Mouse (Mus musculus) cerebellum, adult 11 months (tissue): ENCODE results near the gene Ppp2r5c.

Experiments used
- DNase-seq: peaks from one replicate; pipeline ENCODE4 v3.0.0; 2022

Gene Ppp2r5c

DNA sequence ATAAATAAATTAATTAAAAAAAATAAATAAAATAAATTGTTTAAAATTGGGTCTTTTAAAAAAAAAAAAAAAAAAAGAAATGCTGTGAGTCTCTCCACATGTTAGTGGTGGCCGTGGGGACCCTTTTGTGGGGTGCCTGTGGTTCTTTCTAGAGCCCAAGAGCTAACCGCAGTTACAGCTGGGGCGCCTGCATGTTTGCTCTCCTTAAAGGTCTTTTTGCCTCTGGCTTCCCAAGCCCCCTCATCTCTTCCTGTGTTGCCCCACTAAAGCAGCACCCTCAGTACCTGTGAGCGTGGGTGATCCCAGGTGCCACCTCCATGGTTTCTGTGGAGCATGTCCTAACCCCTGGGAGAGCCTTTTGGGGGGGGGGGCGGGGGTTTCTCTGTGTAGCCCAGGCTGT is 45.5 kb downstream of the Ppp2r5c start:
- no peak for DNase-seq

DNA sequence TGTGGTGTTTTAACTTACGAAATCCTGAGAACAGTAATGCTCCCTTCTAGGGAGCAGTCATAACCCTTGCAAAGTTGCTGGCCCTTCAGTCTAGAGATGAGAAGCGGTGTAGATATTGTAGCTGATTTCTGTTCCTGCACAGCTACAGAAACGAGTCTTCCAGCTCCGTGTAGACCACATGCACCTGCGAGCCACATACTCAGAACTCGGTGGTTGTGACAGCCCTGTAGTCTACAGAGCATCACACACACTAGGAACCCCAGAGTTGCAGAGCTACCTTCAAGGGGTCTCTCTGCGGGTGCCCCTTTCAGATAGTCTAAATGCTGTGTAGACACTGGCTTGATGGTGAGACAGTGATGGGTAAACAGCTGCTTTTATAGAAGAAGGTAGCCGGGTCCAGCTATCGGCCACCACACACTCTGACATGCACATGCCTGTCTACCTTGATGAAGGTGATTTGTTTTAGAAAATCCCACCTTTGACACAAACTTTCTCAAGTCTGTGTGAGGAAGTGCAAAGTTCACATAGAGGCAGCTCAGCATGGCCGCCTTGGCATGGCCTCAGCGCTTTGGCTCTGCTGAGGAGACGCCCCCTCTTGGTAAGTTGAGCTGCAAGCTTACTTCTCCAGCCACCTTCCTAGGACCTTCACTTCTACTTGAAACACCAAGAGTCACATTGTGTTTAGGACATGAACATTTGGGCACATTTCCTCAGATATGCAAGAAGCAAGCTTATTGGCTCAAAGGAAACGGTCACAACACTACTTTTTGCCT is 46.9 kb downstream of the Ppp2r5c start:
- no peak for DNase-seq

DNA sequence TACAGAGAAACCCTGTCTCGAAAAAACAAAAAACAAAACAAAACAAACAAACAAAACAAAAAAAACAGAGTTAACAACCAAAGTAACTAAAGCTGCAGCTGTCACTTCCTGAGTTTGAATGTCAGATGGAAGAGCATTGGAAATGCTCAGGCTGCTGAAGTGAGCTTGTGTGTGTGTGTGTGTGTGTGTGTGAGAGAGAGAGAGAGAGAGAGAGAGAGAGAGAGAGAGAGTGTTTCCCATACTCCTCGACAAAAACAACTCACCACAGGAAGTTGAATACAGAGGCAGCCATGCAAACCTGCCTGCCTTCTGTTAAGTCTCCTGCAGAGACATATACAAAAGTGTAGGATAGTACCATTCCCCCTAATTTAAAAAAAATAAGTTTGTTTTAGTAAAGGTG is 47.9 kb downstream of the Ppp2r5c start:
- DNase-seq: no peak

DNA sequence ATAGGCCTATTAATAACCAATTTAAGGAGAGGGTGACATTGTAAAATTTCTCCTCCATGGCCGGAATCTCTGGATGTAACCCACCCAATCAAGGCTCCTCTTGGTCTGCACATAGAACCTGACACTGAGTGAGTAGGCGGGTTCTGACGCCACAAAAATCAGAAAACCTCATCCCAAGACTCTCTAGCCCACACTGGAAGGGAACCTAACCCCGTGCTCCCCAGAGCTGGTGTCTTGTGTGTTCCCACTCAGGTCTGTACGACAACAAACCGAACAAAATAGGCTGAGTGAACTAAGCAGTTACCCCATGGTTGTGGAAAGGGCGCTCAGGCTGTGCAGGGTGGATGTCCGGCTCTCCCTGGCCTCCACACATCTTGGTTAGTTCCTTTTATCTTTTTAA is 48.3 kb downstream of the Ppp2r5c start:
- no peak for DNase-seq

DNA sequence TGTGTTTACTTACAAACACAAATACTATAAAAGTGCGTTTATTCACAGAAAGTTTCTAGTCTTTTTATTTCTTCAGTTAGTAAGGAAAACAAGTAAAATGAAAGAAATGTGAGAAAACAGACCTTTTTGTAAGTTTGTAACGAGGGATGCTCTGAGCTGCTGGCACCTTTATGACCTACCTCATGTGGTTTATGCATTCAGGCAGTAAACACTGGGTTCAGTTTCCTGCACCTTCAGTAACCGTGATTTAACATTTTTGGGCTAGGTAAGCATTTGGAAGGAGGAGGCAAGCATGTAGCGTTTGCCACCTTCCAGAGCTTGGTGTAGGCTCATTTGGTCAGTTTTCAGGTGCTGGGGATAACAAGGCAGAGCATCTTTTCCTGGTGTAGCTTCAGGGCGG is 49.1 kb downstream of the Ppp2r5c start:
- DNase-seq: no peak

DNA sequence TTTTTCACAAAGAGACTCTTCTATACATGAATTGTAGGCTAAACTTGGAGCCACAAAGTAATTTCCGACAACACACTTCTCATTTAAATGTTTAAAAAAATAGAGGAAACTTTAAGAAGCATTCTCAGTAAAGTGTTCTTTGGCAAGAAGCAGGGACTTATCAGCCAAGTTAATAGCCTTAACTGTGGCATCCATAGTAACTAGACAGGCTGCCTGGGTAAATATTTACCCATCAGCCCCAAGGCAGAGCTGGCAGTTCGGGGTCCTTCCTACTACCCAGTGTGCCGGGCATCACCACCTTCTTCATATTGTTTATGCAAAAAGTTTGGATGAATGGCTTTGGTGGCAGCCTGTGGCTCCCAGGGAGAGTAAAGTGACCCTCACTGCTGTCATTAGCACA is 50.1 kb downstream of the Ppp2r5c start:
- DNase-seq: no peak

DNA sequence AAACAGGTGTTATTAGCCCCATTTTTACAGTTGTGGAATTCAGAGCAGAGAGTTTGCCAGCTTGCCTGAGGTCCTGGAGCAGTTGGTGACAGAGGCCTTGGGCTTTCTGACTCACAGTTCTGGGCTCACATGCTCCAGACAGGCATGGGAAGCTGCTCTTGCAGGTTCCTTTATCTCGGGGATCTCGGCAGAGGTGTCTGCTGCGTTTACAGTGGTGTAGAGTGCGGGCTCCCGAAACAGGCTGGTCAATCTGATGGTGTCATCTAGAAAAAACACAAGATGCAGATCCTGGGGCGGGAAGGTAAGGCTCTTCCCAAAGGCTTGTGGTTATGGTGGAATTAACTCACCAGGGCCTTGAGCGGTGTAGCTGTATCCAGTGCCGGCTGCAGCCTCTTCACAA is 50.6 kb downstream of the Ppp2r5c start:
- no peak for DNase-seq

DNA sequence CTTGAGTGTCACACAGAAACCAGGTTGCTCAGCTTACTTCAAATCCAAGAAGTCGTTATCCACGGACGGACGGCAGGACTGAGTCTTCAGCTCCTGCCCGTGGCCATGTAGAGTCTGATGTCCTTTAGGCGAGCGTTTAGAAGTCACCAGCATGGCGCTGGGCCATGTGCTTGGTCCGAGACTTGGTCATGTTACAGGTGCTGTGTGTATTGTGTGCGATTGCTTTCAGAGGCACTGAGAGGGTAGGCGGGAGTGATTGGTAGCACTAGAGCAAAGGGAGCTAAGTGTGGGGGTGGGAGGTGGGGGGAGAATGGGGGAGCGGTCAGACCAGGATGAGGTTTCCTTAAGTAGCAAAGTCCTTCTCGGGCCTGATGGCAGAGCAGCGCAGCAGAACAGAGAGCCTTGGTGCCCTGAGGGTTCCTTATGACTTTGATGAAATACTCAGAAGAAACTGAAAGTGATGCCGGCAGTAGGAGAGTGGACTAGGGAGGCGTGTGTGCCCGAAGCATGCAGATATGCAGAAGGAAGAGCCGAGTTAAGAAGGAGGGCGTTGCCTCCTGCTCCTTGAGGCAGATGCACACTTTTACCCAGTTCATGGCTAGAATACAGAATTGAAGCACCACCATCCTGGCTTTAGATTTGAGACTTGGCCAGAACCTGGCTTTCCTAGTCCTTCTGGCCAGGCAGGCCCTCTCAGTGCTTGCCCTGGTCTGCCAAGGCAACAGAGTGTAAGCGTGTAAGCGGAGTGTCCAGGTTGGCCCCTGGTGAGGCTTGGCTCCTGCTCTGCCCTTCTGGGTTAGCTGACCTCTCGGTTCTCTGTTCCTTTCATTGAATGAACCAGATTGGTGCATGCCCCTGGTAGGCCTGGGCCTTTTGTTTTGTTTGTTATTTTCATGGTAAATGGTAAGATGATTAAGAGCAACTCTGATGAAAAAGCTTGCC is 51.6 kb downstream of the Ppp2r5c start:
- peak; percentile 81 for DNase-seq

DNA sequence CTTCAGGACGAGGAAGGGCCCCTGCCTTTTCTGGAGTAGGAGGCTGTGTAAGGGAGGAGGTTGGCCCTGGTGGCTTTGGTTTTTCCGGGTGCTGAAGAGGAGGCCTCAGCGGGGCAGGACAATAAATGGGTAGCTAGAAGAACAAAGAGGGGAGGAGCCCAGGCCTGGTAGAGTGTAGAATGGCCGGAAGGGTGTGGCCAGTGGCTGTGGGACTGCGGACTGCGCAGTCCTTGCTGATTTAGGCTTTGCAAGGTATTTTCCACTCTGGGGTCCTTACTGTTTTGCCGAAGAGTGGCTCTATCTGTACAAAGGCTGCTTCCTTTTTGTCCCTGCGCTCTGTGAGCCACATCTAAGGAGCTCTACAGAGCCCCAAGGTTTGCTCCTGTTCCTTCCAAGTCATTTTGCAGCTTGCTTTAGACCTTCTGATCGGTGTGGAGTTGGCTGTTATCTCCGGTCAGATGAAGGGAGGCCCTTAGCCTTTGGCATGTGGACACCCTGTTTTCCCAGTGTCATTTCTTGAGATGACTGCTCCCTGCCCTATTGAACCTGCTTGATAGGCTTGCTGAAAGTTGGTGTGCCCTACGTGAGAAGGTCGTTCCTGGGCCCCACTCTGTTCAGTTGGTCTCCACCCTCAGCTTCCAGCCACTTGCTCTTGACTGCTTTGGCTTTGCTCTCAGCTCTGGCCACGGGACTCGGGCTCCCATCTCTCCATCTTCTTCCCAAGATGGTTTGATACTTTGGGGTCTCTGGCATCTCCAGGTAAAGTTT is 52.5 kb downstream of the Ppp2r5c start:
- DNase-seq: no peak

DNA sequence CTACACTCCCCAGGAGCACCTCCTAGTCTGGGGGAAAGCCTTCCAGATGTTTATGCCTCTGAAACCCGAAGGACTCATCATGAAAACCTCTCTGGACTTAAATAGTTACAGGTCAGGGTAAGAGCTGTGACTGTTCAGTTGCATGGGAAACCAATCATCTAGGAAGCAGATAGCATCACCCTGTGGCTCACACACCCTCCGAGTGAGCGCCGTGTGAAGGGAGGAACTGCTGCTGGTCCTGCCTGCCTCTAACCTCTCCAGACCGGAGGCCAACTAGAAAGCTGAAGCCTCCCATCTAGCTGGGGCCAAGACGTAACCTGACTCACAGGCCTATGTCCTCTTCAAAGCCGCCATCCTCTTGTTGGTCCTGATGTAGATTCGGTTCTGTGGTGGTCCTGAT is 53.2 kb downstream of the Ppp2r5c start:
- DNase-seq: no peak

DNA sequence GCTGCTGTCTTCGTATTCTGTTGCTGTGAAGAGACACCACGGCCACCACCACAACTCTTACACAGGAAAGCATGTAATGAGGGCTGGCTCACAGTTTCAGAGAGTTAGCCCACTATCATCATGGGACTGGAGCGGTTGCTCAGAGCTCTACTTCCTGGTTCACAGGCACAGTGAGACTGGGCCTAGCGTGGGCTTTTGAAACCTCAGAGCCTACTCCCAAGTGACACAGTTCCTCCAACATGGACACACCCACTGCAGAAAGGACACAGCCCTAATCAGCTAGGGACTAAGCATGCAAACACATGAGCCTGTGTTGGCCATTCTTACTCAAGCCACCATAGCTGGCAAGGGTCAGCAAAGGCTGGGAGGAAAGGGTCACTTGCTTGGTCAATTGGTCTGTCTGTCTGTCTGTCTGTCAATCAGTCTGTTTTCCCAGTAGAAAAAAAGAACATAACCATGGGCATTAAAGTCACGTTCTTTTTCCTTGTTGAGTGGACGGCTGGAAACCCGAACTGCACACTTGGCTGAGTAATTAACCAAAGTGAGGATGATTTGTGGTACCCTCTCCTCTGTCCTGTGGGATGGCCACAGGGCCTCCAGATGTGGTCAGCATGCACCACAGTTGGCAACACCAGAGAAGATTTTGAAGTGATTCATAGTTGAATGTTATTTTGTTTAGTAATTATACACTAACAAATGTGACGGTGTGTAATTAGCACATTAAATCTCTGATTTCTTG is 56.7 kb downstream of the Ppp2r5c start:
- DNase-seq: no peak

DNA sequence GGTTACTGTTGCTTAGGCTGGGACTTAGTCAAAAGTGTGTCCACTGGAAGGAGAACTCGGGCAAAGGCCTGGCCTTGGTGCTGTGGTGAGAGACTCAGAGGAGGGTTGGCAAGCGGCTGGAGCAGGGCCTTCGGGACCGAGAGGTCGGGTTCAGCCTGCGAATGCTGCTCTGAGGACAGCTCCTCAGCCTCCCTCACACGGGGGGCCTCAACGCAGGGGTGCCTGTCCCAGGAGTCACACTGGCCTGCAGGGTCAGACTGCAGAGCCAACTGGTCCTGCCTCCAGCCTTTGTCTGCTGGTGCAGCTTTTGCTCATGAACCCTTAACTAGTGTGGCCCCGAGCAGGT is 57.2 kb downstream of the Ppp2r5c start:
- no peak for DNase-seq

DNA sequence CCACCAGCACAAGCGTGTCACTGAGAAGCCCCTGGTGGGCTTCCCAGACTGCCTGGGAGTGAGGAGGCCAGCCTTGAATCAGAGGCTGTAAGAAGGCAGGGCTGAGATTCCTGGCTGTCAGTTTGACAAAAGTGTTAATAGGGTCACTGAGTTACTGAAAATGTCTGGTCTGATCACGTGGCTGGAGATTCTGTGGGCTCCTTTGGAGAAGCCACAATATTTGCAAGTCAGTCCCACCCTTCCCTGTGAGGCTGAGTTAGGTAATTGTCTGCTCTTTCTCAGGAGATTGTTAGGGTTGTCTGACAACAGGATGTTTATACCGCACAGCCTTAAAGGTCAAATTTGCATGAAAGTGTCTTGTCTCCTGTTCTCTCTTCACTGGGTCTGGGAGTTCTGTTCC is 57.9 kb downstream of the Ppp2r5c start:
- no peak for DNase-seq

DNA sequence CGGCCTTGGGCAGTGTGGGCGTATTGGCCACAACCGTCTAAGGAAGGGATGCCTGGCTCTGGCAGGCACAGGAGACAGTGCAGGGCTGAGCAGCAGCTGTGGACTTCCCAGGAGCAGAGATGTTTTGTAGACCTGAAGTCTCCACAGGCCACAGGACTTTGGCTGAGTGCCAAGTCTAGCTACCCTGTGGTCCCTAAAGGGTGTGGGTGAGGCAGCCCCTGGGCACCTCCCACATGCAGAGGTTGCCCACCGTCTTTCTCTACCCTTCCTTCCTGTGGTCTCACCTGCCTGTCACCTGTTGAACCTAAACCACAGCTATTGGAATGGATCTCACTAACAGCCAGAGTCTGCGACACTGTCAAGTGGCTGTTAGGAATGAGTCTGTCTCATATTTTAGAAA is 59.1 kb downstream of the Ppp2r5c start:
- DNase-seq: no peak

DNA sequence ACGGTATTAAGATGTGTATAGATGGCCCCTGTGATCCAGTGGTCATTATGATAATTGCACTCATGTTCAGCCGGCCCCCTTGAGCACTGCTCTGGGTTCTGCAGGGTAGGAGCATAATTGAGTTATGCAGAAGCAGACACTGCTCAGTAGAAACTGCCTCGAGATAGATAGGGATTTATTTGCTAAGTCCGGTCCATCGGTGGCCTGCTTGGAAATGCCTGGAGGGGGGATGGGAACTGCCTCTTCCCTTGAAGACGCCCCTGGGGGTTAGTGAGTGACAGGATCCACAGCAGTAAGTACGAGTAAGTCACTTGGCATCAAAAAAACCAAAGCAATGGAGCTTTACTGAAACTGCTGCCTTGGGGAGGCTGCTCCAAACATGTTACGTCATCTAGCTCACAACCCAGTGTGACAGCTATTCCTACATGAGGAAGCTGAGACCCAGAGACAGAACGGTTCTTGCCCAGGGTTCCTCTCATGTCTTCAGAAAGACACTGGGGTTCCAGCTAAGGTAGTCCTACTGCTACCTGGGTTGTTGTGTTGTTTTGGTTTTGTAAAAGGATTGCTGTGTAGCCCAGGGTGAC is 60.9 kb downstream of the Ppp2r5c start:
- no peak for DNase-seq

DNA sequence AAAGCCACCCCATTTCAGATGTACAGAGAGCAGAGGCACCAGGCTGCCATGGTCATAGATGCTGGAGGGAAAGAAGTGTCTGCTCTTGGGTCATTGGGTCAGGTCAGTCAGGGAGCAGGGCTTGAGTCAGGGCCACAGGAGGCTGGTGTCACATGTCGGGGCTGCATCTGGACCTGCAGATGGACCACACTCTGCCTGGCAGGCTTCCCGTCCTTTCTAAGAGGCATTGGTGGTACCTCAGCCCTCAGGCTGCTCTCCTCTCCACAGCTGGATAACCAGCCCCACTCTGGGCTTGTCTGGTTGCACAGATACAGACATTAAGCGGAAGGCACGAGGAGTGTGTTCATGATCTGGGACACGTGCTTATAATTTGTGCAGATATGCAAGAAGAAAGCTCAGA is 61.8 kb downstream of the Ppp2r5c start:
- DNase-seq: no peak

DNA sequence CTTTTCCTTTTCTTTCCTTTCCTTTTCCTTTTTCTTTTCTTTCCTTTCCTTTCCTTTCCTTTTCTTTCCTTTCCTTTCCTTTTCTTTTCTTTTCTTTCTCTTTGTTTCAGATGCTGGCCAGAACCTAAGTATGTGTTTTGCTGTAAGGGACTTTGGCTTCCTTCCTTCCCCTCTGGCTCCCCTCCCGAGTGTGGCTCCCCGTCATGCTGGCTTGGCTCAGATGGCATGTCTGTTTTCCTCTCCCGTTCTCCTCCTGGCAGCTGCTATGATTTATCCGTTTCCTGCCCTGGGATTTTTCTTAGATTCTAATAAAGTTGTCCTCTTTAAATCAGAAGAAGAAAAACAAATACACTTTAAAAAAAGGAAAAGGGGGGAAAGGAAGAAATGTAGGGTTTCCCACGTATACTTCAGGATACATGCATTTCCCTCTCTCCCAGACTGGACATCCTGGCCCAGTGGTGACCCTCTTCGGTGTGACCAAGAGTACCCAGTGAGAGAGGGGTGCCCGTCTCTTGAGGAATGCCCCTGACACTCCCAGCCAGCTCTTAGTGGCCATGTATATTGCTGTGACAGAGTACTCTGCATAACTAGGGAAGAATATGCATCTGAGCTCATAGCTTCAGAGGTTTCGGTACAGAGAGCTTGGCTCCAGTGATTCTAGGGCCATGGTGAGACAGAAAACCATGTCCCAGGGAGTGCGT is 63.4 kb downstream of the Ppp2r5c start:
- DNase-seq: peak; percentile 85

DNA sequence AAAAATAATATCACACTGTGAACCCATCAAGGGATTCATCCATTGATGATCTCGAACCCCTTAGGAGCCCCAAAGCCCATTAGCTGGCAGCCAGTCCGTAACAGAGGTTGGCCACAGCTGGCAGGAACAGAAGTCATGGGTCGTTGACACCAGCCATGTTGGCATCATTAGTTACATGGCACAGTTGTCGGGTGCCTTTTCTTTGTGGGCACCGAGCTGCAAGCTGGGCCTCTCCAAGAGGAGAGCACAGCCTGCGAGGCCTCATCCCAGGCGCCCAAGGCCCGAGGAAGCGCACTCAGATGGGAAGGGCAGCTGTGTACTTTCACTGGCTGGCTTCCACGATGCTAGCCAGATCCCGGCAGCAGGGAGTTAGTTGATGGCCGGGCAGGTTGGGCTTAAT is 64.3 kb downstream of the Ppp2r5c start:
- DNase-seq: no peak

DNA sequence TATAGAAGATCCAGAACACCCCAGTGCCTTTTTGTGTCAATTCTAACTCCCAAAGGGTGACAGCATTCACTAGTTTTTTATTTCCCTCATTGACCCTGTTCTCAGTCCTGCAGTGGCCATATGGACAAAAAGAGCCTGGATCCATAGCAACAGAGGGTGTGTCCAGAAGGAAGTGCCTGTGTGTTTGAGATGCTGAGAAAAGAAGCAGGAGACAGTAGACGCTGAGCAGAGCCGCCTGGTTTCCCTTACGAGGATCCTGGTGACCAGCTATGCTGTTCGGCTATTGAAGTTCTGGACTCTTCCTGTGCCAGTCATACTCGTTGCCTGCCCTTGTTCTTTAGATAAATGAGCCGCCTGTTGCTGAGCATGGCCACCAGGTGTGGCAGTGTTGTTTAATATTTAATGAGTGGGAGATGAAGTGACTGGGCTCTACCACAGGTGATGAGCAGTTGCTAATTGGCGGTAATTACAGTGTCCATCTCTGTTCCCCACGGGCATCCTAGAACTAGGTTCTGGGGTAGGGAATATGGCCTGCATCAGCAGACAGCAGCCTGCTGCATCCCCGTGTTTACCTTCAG is 65.0 kb downstream of the Ppp2r5c start:
- DNase-seq: no peak

DNA sequence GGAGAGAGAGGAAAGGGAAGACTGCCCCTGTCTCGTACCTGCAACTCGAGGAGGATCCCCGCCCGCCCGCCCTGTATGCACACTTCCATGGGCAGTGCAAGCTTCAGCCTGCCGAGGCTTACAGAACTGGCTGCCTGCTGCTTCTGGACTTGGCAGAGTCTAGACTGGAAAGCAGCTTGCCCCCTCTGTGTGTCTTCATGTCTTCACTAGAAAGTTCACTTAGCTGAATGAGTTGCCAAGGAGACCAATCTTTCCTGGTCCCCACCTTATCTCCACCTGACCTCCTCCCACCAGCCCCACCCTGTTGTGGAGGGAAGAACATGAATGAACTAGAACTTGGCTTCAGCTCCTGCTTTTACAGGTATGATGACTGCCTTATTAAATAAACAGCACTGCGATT is 66.0 kb downstream of the Ppp2r5c start:
- no peak for DNase-seq

DNA sequence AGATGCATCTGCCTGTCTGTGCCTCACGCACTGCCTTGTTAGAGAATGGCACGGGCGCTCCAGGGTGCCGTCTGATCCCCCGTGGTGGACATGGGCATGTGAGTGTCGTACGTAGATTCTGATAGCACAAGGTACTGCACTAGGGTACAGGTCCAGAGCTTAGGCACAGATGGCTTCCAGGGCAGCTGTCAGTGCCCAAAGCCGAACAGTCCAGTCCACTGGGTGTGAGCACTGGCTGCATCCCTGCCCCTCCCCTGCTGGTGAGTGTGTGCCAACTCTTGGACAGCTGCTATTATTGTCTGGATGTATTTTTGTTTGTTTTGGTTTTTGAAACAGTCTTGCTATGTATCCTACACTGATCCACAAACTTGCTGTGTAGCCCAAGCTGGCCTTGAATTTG is 68.8 kb downstream of the Ppp2r5c start:
- DNase-seq: no peak
